Mouse (Mus musculus): Measurements from ENCODE around the gene Hacl1. TPM values are rescaled to one million over a fixed set of nuclear protein-coding genes. Genes with fewer than 3 reads are reported as not detected.

The Hacl1 gene
- polyA plus RNA-seq (2015; fragmentation: Nextera tagmentation; extraction: Ambion mirVana), result 15.5 and 17.4 TPM in 2 replicates

DNA sequence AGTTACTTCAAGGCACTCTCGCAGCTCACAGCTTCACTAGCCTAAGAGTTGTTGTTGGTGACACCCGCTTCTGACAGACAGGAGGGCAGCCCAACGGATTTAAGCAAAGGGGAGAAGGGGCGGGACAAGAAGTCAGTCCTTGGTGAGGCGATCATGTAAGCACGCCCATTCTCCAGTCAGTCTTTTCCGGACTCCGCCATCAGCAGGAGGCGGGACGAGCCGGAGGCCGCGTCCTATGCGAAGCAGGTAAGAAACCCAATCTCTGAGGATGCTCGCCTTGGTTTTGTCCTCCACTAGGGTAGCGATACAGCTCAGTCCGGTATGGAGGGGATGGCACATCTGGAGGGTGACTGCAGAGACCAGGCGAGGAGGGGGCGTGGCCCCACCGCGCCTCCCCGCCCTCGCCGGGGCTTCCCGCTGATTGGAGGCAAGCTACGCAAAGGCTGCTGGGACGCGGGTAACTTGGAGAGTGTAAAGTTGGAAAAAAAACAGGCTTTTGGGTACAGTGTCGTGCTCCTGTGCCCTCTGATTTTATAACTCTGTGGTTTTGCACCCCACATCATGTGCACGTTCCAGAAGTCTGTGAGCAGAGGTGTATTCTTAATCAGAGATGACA, at the start of gene Hacl1, which contains the start of gene Btd:
Gene Hacl1, minus strand, starts transcription at position 397 of the 616 bp plus-strand sequence.
Gene Btd, plus strand, starts transcription at position 139 of the 616 bp plus-strand sequence.
- ATAC-seq, result peak; percentile 98
- H3K4me1 ChIP-seq (replicated peaks), result peaks cover 7% of the 10 kb centered on the region
- under 1% methylated on average over 30 of the region's 30 CpGs for WGBS
- H3K9ac ChIP-seq, result peak within 1 kb of the TSS; percentile 69
- no peaks in the 10 kb centered on the region for H3K27me3 ChIP-seq (replicated peaks)
- H3K27ac ChIP-seq, result peak within 1 kb of the TSS; percentile 85
- no peaks in the 10 kb centered on the region for H3K9me3 ChIP-seq
- H3K36me3 ChIP-seq, result no peaks in the 10 kb centered on the region
- H3K4me2 ChIP-seq (replicated peaks), result peak within 1 kb of the TSS; percentile 90
- peak within 1 kb of the TSS; percentile 63 for H3K4me3 ChIP-seq (replicated peaks)

DNA sequence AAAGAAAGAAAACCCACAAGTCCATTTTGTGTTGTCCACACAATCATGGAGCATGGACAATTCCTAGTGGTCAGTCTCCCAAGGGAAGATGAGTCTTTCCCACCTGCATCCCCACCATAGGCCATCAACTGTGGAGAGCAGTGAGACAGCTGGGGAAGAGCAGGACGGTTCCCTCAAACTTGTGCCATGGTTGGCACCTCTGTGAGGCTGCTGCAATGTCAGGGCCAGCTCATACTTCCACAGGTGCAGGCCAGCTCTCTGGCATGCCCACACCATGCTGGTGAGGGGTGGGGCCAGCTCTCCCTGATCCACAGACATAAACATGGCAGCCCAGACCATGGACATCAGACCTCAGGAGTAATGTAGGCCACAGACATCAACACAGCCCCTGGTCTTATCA, 45.1 kb upstream of the Hacl1 start:
- Histone ChIP-seq H3K9ac (no peak overlapping the region), H3K4me1 (replicated peaks) (no peaks in the 10 kb centered on the region), H3K4me3 (replicated peaks) (no peak overlapping the region), H3K27ac (no peak overlapping the region), H3K27me3 (replicated peaks) (no peaks in the 10 kb centered on the region), H3K4me2 (replicated peaks) (no peak overlapping the region), H3K36me3 (no peaks in the 10 kb centered on the region), H3K9me3 (no peaks in the 10 kb centered on the region)
- 96% methylated on average over 1 of the region's 1 CpGs for WGBS
- ATAC-seq, result no peak

DNA sequence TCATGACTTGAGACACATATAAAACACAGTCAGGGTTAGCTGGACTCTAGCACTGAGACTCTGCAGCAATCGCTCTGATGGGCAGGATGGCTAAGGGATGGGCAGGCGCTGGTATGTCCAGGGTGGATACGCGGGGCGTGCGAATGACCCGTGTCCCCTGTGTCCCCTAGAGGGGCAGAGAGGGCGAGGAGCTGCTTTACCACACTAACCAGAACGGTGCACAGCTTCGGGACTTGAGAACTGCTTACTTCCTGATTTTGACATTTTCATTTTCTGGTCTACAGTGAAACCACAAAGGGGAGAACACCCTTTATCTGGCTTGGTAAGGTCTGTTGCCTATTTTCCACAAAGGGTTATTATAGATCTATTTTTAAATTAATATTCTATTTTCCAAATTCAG, 44.6 kb upstream of the Hacl1 start:
- no peaks in the 10 kb centered on the region for H3K27me3 ChIP-seq (replicated peaks)
- no peak overlapping the region for H3K27ac ChIP-seq
- no peaks in the 10 kb centered on the region for H3K4me1 ChIP-seq (replicated peaks)
- WGBS, result 90% methylated on average over 10 of the region's 10 CpGs
- no peak overlapping the region for H3K4me3 ChIP-seq (replicated peaks)
- no peaks in the 10 kb centered on the region for H3K36me3 ChIP-seq
- no peak for ATAC-seq
- H3K4me2 ChIP-seq (replicated peaks), result no peak overlapping the region
- no peaks in the 10 kb centered on the region for H3K9me3 ChIP-seq
- H3K9ac ChIP-seq, result no peak overlapping the region

DNA sequence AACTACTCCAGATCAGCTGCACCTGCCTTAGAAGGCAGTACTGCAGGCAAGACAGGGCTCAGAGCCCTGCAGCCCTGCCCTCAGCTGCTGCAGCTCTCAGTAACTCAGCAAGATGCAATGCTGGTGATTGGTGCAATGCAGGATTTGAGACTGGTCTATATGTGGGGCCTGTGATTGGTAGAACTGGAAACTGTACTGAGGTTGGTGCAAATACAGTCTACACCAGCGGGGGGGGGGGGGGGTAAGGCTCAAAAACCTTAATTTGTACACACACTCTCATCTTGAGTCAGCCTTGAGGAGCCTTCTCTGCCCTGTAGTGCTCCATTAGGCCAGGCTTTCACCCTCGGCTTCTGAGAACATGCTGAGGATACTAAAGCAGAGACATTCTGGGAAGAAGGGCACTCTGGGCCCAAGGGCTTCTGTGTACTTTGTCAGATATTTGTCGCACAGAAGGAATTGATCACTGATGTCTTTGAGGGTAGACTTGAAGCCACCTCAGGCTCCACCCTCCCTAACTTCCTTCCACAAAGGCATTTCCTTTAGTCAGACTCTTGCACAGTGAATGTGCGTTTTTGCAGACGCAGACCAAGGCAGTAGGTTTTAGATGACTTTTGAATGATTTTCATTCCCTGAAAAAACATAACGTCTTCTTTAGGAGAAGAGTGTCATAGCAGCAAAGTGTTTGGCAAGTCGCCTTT, 43.4 kb upstream of the Hacl1 start:
- no peak overlapping the region for H3K4me3 ChIP-seq (replicated peaks)
- no peak overlapping the region for H3K9ac ChIP-seq
- H3K4me2 ChIP-seq (replicated peaks), result no peak overlapping the region
- H3K9me3 ChIP-seq, result no peaks in the 10 kb centered on the region
- WGBS, result 63% methylated on average over 7 of the region's 7 CpGs
- no peaks in the 10 kb centered on the region for H3K36me3 ChIP-seq
- H3K4me1 ChIP-seq (replicated peaks), result no peaks in the 10 kb centered on the region
- H3K27ac ChIP-seq, result no peak overlapping the region
- no peaks in the 10 kb centered on the region for H3K27me3 ChIP-seq (replicated peaks)
- ATAC-seq, result no peak

DNA sequence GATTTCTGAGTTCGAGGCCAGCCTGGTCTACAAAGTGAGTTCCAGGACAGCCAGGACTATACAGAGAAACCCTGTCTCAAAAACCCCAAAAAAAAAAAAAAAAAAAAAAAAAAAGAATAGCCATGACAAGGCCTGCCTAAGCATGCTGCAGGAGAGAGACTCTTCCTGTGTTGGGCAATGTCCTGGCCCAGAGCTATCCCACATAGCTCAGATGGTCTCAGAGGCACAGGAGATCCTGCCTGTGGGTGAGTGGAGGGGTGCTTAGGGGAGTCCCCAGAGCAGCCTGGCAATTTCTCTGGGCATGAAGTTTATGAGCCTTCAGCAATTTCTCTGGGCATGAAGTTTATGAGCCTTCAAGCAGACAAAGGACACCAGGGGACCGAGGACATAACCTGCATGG, 42.5 kb upstream of the Hacl1 start:
- Histone ChIP-seq H3K4me1 (replicated peaks) (no peaks in the 10 kb centered on the region), H3K9me3 (no peaks in the 10 kb centered on the region), H3K4me2 (replicated peaks) (no peak overlapping the region), H3K36me3 (no peaks in the 10 kb centered on the region), H3K27ac (no peak overlapping the region), H3K4me3 (replicated peaks) (no peak overlapping the region), H3K9ac (no peak overlapping the region), H3K27me3 (replicated peaks) (no peaks in the 10 kb centered on the region)
- no peak for ATAC-seq
- 80% methylated on average over 2 of the region's 2 CpGs for WGBS

DNA sequence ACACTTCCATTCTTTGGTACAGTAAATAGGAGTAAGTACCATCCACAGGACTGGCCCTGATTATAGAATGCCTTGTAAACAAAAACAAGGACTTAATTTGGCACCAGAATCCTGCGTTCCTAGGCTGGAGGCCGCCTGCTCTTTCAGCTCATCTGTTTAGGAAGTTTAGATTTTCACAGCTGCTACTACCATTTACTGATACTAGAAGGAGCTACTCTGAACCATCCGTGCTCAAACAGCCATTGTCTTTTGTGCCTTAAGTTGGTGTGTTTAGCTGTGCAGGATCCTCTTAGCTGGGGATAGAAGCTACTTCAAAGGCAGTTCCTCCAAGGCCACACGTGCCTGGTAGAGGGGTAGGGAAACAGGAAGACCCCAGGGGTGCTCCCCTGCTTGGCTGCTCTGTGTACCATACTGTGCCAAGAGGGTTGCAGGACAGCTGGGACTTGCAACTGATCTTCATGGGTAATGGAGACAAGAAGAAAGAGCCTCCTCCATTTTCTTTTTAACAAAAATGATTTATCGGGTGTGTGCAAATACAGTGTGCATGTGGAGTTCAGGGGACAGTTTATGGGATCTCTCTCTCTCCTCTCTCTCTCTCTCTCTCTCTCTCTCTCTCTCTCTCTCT, 41.0 kb upstream of the Hacl1 start:
- no peaks in the 10 kb centered on the region for H3K36me3 ChIP-seq
- H3K9me3 ChIP-seq, result no peaks in the 10 kb centered on the region
- H3K4me2 ChIP-seq (replicated peaks), result no peak overlapping the region
- no peaks in the 10 kb centered on the region for H3K27me3 ChIP-seq (replicated peaks)
- no peaks in the 10 kb centered on the region for H3K4me1 ChIP-seq (replicated peaks)
- no peak overlapping the region for H3K4me3 ChIP-seq (replicated peaks)
- ATAC-seq, result no peak
- H3K9ac ChIP-seq, result no peak overlapping the region
- H3K27ac ChIP-seq, result no peak overlapping the region
- 51% methylated on average over 5 of the region's 5 CpGs for WGBS

DNA sequence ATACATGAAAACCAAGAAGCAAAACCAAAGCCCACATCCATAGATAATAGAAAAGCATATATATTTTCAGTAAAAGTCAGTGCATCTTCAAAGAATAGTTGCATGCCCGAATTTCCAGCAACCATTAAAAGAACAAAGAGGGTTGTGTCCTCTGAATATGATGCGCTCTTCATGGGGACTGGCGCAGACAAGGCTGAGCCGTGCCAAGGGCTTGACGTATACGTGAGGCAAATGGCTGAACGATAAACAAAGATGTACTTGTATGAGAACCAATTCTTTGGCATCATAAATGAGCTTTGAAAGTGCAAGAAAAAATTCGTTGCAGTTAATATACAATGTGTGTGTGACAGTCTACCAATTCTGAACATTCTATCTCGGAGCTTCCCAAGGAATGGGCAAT, 40.2 kb upstream of the Hacl1 start:
- no peak for ATAC-seq
- Histone ChIP-seq H3K4me3 (replicated peaks) (no peak overlapping the region), H3K9ac (no peak overlapping the region), H3K9me3 (no peaks in the 10 kb centered on the region), H3K27ac (no peak overlapping the region), H3K27me3 (replicated peaks) (no peaks in the 10 kb centered on the region), H3K4me1 (replicated peaks) (no peaks in the 10 kb centered on the region), H3K36me3 (no peaks in the 10 kb centered on the region), H3K4me2 (replicated peaks) (no peak overlapping the region)
- WGBS, result 80% methylated on average over 9 of the region's 9 CpGs

DNA sequence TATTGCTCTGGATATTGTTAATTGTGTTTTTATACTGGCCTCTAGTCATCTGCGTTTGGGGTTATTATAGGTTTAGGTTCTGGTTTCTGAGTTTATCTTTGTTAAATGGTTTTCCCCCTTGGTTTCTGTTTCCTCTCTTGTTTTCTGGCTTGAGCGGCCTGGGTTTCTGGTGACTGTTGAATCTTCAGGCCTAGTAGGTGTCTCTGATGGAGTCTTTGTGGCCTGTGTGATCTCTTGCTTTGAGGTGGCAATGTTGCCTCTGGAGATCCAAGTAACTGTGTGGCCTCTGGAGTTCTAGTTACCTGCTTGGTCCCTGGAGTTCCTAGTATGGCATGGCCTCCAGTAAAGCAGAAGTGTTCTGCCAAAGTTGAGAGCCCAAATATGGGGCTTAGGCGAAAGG, 39.6 kb upstream of the Hacl1 start:
- Histone ChIP-seq H3K4me1 (replicated peaks) (no peaks in the 10 kb centered on the region), H3K4me3 (replicated peaks) (no peak overlapping the region), H3K4me2 (replicated peaks) (no peak overlapping the region), H3K9ac (no peak overlapping the region), H3K27me3 (replicated peaks) (no peaks in the 10 kb centered on the region), H3K9me3 (no peaks in the 10 kb centered on the region), H3K27ac (no peak overlapping the region), H3K36me3 (no peaks in the 10 kb centered on the region)
- WGBS, result 93% methylated on average over 3 of the region's 3 CpGs
- ATAC-seq, result no peak

DNA sequence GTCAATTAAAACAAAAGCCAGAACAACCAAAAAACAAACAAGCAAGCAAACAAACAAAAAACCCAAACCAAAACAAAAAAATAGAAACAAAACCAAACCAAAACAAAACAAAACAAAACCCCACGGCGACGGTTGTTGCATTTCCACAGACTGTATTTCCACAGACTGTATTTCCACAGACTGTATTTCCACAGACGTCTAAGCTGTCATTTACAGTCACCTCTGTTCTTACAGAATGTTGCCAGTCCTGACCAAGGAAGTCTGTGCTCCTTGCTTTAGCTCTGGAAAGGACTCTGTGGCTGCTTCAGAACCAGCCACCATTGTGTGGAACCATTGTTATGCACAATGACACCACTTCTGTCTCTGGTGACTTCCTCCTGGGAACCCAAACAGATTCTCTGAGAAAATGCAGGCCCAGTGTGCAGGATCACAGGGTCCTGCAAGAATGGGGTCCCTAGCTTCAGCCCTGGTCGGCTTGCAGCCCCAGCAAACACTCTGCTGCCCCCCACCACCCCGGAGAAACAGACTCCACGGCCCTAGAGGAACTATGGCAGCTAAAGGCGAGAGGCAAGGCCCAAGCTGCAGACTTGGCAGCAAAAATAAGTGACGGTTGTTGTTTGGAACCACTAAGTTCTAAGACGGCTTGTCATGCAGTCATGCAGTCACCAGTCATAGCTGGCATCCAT, 30.7 kb upstream of the Hacl1 start:
- Histone ChIP-seq H3K4me2 (replicated peaks) (no peak overlapping the region), H3K27ac (no peak overlapping the region), H3K36me3 (no peaks in the 10 kb centered on the region), H3K27me3 (replicated peaks) (no peaks in the 10 kb centered on the region), H3K4me1 (replicated peaks) (peaks cover 10% of the 10 kb centered on the region), H3K9ac (no peak overlapping the region), H3K9me3 (no peaks in the 10 kb centered on the region), H3K4me3 (replicated peaks) (no peak overlapping the region)
- WGBS, result 66% methylated on average over 10 of the region's 10 CpGs
- no peak for ATAC-seq

DNA sequence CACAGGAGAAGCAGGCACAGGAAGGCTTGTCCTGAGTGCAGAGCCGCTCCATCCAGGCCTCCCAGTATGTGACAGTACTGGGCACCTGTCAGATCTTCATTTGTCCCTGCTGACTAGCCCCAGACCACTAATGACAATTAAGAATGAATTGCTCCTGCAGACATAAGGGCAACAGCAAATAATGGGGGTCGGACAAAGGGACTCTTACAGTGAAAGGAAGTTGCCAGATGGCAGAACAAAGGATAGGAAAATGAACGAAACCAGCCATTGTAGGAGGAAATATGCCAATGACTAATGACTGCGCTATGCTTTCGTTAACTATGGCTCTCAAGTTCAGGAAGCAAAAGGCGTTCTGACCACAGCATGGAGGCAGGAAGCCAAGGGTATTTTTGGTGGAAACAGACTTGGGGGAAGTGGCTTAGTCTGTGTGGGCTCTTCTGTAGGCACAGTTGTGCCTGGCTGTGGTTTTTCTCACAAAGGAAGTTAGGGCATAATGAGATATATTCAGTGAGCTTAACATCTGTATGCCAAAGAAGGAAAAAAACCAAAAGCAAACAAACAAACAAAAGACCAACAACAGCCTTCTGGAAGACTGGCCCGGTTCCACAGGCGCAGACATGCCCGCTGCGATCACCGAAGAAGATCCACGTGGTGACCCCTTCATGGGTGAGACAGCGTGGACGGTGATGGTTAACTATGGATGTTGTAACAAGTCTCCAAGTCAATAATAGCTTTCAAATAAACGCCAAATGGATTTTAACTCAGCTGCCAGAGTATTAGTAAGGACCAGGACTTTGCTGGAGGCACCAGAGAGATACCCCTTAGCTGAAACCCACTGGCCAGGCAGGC, 28.8 kb upstream of the Hacl1 start:
- H3K9ac ChIP-seq, result no peak overlapping the region
- H3K27me3 ChIP-seq (replicated peaks), result no peaks in the 10 kb centered on the region
- no peak overlapping the region for H3K4me2 ChIP-seq (replicated peaks)
- H3K36me3 ChIP-seq, result no peaks in the 10 kb centered on the region
- H3K4me3 ChIP-seq (replicated peaks), result no peak overlapping the region
- ATAC-seq, result no peak
- H3K9me3 ChIP-seq, result no peaks in the 10 kb centered on the region
- H3K27ac ChIP-seq, result peak overlapping the region; percentile 77
- WGBS, result 77% methylated on average over 15 of the region's 15 CpGs
- peaks cover 20% of the 10 kb centered on the region for H3K4me1 ChIP-seq (replicated peaks)

DNA sequence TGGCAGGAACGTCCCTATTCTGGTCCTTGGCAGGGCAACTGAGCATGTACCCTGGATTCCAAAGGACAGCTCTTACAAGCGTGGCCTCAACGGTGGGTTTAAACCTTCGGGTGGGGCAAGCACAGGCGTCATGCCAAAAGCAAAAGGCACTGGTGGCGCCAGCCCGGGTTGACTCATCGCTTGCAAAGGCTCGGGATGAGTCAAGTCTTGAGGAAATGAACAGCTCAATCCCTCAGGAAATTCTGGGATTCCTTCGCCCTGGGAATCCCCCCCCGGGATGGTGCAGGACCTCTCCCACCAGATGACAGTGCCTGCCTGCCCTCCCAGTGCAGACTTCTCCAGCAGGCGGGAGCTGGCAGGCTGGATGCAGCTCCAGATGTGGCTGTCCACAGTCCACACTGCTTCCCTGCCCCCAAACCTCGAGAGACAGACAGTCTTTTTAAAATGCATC, 28.1 kb upstream of the Hacl1 start:
- Histone ChIP-seq H3K9me3 (no peaks in the 10 kb centered on the region), H3K36me3 (no peaks in the 10 kb centered on the region), H3K4me2 (replicated peaks) (0 out of 2 replicates have a peak overlapping the region, but pooled peaks have one; percentile 22), H3K9ac (no peak overlapping the region), H3K27ac (peak overlapping the region; percentile 77), H3K4me1 (replicated peaks) (peaks cover 26% of the 10 kb centered on the region), H3K4me3 (replicated peaks) (no peak overlapping the region), H3K27me3 (replicated peaks) (no peaks in the 10 kb centered on the region)
- ATAC-seq, result peak; percentile 67; the same call in 1 of the 2 replicates
- WGBS, result 48% methylated on average over 13 of the region's 13 CpGs

Measured in intestine, embryonic 15.5 days (tissue).